Mouse (Mus musculus) lung, embryonic 16.5 days (tissue): ENCODE measurements around the gene Paox. TPM values are rescaled to one million over a fixed set of nuclear protein-coding genes. Genes with fewer than 3 reads are reported as not detected.

Experiments used
- ATAC-seq: fragments of 200-750 bp; cut with Nextera tagmentation; 2 replicates; pipeline ENCODE4 v1.8.0; 2017; ENCODE audit warnings: low read depth, mild to moderate bottlenecking, moderate library complexity
- H3K27ac ChIP-seq: fragments of 300-500 bp; sonication (generic); 2 replicates; pipeline ENCODE4 v1.5.1; 2014; ENCODE audit warnings: mild to moderate bottlenecking, control low read depth, low read length
- H3K27me3 ChIP-seq: fragments of 300-500 bp; sonication (generic); 2 replicates; pipeline ENCODE4 v1.6.1; 2014; ENCODE audit warnings: low read depth, low read length, mixed read lengths; ENCODE audit not compliant: control insufficient read depth, insufficient read depth
- H3K36me3 ChIP-seq: fragments of 300-500 bp; sonication (generic); 2 replicates; pipeline ENCODE4 v1.6.1; 2014; ENCODE audit warnings: low read length; ENCODE audit not compliant: control insufficient read depth, insufficient read depth
- H3K4me1 ChIP-seq: fragments of 300-500 bp; sonication (generic); replicated peaks from 2 replicates; pipeline ENCODE4 v1.6.1; 2014; ENCODE audit warnings: low read length, mixed read lengths; ENCODE audit not compliant: control insufficient read depth, insufficient read depth
- H3K4me2 ChIP-seq: fragments of 300-500 bp; sonication (generic); 2 replicates; pipeline ENCODE4 v1.6.1; 2014; ENCODE audit warnings: low read depth, low read length, control low read depth
- H3K4me3 ChIP-seq: fragments of 300-500 bp; sonication (generic); 2 replicates; pipeline ENCODE4 v1.5.1; 2014; ENCODE audit warnings: mild to moderate bottlenecking, low read length, control low read depth
- H3K9ac ChIP-seq: fragments of 300-500 bp; sonication (generic); 2 replicates; pipeline ENCODE4 v1.6.1; 2014; ENCODE audit warnings: low read length, control low read depth
- H3K9me3 ChIP-seq: fragments of 300-500 bp; sonication (generic); 2 replicates; pipeline ENCODE4 v1.6.1; 2016; ENCODE audit warnings: low read length; ENCODE audit not compliant: control insufficient read depth
- WGBS: fragments of 180-500 bp; shearing (Covaris S2); extraction: QIAGEN DNeasy Blood & Tissue Kit; methylation state at CpG from one replicate; pipeline ENCODE4 v1.1.7; 2014; 5-methylcytosine and 5-hydroxymethylcytosine counted together
- polyA plus RNA-seq: library from polyadenylated mRNA; unstranded; fragments of >200 nt; fragmentation: Nextera tagmentation; extraction: Ambion mirVana; gene quantifications from 2 replicates; pipeline ENCODE4 v1.2.1, GENCODE M21; 2015

Paox gene
- polyA plus RNA-seq, 1 experiment from 2014 or later = 21.3 TPM

DNA sequence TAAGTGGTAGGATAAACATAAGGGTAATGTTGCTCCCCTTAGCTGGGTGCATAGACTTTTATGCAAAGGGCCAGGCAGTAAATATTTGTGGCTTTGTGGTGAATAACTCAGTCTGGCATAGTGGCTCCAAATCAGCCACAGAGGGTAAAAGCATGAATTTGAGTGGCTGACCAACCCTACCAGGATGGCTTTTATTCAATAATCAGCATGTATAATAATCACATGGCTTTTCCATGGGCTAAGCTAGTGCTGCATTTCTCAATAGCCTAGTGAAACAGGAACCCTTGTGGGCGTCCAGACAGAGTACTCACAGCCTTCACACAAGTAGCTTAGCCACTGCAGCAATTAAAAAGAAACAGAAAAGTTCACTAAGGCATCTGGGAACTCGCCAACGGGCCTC is 3.7 kb upstream of the Paox start:
- Histone ChIP-seq H3K9me3 (no peaks in the 10 kb centered on the region), H3K27me3 (no peaks in the 10 kb centered on the region), H3K27ac (no peak overlapping the region), H3K36me3 (peaks cover 33% of the 10 kb centered on the region), H3K9ac (no peak overlapping the region), H3K4me2 (no peak overlapping the region), H3K4me1 (peaks cover 2% of the 10 kb centered on the region; the same call in 1 of the 2 replicates), H3K4me3 (no peak overlapping the region)
- ATAC-seq = no peak
- 63% methylated on average over 3 of the region's 3 CpGs for WGBS

DNA sequence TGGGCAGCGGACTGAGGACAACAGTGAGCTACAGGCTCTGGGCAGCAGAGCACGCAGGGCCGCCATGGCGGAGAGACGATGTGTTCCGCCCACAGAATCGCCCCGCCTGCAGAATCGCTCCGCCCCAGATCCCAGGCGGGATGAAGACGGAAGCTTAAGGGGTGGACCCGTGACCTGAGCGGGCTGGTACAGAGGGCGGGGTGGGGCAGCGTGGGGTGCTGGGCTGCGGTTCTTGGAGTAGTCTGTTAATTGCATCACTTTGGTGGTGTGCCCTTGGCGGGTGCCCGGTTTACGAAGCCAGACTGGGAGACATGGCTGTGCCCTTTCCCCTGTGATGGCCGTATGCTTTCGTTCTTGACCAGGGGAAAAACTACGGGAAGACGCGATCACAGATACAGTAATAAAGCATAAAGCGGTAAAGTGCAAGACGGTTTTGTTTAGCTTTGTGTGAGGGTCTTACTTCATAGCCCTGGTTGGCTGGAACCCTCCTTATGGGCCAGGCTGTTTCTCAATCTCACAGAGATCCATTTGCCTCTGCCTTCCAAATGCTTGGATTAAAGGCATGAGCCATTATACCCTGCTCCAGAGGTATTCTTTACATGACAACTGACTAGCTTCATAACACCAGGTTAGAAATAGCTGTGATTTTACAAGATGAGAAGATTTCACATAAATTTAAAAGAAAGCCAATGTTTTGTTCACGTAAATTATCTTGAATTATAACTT is 893 bp downstream of the Paox start, which contains the start of gene Echs1:
Gene Echs1, minus strand, starts transcription at position 148 of the 726 bp plus-strand sequence.
- Histone ChIP-seq H3K36me3 (peaks cover 7% of the 10 kb centered on the region), H3K4me3 (peak within 1 kb of the TSS; percentile 88)

DNA sequence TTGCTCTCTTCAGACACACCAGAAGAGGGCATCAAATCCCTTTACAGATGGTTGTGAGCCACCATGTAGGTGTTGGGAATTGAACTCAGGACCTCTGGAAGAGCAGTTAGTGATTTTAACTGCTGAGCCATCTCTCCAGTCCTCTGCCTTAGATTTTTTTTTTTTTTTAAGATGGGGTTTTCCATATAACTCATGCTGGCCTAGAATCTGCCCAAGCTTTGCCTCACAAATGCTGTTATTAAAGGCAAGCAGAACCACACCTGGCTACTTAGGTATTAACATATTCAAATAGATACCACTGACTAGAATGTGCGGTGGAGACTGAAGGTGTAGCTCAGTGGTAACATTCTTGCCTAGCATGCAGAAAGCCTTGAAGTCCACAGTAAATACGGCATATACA is 4.9 kb downstream of the Paox start:
- 88% methylated on average over 2 of the region's 2 CpGs for WGBS
- Histone ChIP-seq H3K4me2 (no peak overlapping the region), H3K9me3 (no peaks in the 10 kb centered on the region), H3K4me1 (peaks cover 3% of the 10 kb centered on the region; the same call in 1 of the 2 replicates), H3K27ac (no peak overlapping the region), H3K9ac (no peak overlapping the region), H3K4me3 (no peak overlapping the region), H3K27me3 (no peaks in the 10 kb centered on the region), H3K36me3 (no peaks in the 10 kb centered on the region)
- no peak for ATAC-seq

More for the DNA sequence above, 893 bp downstream of the Paox start, which contains the start of gene Echs1:
- H3K4me1 ChIP-seq = peaks cover 2% of the 10 kb centered on the region; the same call in 1 of the 2 replicates
- H3K27me3 ChIP-seq = no peaks in the 10 kb centered on the region
- H3K9ac ChIP-seq = peak within 1 kb of the TSS; percentile 92
- peak within 1 kb of the TSS; percentile 97 for H3K4me2 ChIP-seq
- WGBS = 3% methylated on average over 28 of the region's 28 CpGs
- peak; percentile 97 for ATAC-seq
- no peaks in the 10 kb centered on the region for H3K9me3 ChIP-seq
- peak within 1 kb of the TSS; percentile 94 for H3K27ac ChIP-seq

DNA sequence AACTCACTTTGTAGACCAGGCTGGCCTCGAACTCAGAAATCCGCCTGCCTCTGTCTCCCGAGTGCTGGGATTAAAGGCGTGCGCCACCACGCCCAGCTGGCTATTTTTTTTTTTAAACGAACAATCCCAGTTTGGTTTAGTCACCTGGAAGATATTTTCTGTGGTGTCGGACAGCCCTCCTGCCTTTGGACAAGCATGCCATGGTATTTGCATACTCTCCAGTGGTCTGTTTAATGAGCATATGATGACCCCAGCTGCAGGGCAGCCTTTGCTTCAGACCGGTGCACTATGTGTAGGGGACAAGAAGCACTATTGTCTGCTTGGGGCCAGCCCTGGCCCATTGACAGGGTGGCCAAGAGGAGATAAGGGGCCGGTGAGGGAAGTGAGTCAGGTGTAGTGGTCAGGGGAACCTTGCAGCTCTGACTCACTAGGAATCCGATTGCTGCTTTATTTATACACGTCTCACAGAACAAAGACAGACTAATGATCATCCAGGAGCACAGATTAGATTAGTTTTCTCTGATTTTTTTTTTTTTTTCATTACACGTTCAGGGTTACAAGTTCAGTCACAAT is 5.8 kb downstream of the Paox start:
- WGBS = 49% methylated on average over 12 of the region's 13 CpGs
- H3K4me1 ChIP-seq = peaks cover 5% of the 10 kb centered on the region; the same call in 1 of the 2 replicates
- H3K4me3 ChIP-seq = no peak overlapping the region
- no peaks in the 10 kb centered on the region for H3K9me3 ChIP-seq
- ATAC-seq = no peak
- no peak overlapping the region for H3K4me2 ChIP-seq
- H3K9ac ChIP-seq = no peak overlapping the region
- no peaks in the 10 kb centered on the region for H3K27me3 ChIP-seq
- no peak overlapping the region for H3K27ac ChIP-seq
- no peaks in the 10 kb centered on the region for H3K36me3 ChIP-seq

DNA sequence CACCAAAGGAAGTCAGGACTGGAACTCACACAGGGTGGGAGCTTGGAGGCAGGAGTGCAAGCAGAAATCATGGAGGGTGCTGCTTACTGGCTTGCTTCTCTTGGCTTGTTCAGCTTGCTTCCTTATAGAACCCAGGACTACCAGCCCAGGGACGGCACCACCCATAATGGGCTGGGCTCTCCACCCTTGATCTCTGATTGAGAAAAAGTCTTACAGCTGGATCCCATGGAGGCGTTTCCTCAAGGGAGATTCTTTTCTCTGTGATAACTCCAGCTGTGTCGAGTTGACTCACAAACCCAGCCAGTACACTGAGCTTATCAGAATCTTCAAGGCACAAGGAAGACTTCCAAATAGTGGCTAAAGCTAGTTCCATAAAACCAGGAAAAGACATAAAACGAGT is 7.2 kb downstream of the Paox start:
- H3K9me3 ChIP-seq = no peaks in the 10 kb centered on the region
- H3K27ac ChIP-seq = no peak overlapping the region
- H3K4me1 ChIP-seq = peaks cover 11% of the 10 kb centered on the region
- no peak for ATAC-seq
- H3K9ac ChIP-seq = no peak overlapping the region
- no peak overlapping the region for H3K4me3 ChIP-seq
- 24% methylated on average over 4 of the region's 4 CpGs for WGBS
- H3K36me3 ChIP-seq = no peaks in the 10 kb centered on the region
- H3K4me2 ChIP-seq = no peak overlapping the region
- no peaks in the 10 kb centered on the region for H3K27me3 ChIP-seq

DNA sequence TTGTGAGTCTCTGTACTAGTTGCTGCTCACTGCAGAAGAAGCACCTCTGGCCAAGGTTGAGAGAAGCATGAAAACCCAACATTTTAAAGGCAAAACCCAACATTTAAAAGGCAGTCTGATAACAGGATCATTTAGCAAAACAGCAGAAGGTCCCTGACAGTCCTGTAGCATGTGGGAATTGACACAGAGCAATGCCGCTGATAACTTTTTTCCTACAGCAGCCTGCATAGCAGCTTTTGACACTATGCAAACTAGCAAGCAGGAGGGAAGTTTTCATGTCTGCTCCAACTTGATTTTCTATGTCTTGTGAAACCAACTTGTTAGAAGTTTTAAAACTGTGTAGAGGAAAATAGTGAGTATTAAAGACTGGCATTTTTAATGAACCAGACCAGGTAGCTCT is 8.8 kb downstream of the Paox start:
- ATAC-seq = no peak
- Histone ChIP-seq H3K27ac (no peak overlapping the region), H3K4me3 (no peak overlapping the region), H3K4me1 (peaks cover 11% of the 10 kb centered on the region), H3K9ac (no peak overlapping the region), H3K4me2 (no peak overlapping the region), H3K27me3 (no peaks in the 10 kb centered on the region), H3K9me3 (no peaks in the 10 kb centered on the region), H3K36me3 (no peaks in the 10 kb centered on the region)
- WGBS = 95% methylated on average over 1 of the region's 1 CpGs

DNA sequence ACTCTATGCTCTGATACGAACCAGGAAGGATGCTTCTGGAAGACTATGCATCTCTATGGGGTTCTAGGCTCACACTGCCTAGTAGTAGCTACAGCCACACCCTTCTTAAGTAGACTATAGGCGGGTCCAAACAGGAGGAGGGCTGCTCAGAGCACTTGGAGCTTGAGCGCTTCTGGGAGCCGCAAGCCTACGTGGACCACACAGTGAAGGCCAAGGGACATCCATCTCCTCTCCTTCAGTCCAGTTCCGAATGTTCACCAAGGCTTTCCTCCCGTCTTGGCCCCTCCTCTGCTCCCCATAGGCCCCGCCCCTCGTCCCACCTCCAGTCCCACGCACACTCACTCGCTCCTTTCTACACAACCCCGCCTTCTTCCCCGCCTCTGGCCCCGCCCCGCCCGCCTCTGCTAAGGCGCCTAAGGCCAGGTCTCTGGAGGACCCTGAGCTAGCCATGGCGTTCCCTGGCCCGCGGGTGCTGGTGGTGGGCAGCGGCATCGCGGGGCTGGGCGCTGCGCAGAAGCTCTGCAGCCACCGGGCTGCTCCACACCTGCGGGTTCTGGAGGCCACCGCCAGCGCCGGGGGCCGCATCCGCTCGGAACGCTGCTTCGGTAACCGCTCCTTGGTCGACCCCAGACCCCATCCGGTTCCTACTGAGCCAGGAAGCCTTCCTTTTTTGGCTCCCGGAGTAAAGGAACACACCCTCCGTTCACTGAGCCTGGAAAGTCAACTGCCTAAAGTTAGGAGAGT is 9.9 kb downstream of the Paox start:
- peak overlapping the region; percentile 97 for H3K9ac ChIP-seq
- no peaks in the 10 kb centered on the region for H3K27me3 ChIP-seq
- peak overlapping the region; percentile 81 for H3K27ac ChIP-seq
- peak overlapping the region; percentile 90 for H3K4me3 ChIP-seq
- peak; percentile 99 for ATAC-seq
- H3K4me1 ChIP-seq = peaks cover 11% of the 10 kb centered on the region
- WGBS = 1% methylated on average over 35 of the region's 40 CpGs
- H3K9me3 ChIP-seq = no peaks in the 10 kb centered on the region
- peak overlapping the region; percentile 89 for H3K4me2 ChIP-seq
- peaks cover 6% of the 10 kb centered on the region for H3K36me3 ChIP-seq

DNA sequence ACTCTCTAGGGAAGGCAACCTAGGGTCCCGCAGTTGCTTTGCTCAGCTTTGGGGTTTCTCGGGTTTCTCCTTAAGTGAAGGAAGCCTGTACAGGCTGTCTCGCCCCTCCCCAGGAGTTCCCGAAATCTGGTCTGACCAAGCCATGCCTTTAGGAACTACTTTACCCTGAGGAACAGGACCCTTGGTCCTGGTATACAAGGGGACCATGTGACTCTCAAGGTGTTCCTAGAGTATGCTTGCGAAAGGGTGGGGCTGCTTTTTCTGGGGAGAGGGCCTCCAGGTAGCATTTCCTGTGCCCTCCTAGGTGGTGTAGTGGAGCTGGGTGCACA is 10.4 kb downstream of the Paox start:
- 4% methylated on average over 5 of the region's 5 CpGs for WGBS
- Histone ChIP-seq H3K4me2 (peak overlapping the region; percentile 89), H3K36me3 (peaks cover 8% of the 10 kb centered on the region), H3K27me3 (no peaks in the 10 kb centered on the region), H3K4me1 (peaks cover 11% of the 10 kb centered on the region), H3K27ac (peak overlapping the region; percentile 81; the same call in 1 of the 2 replicates), H3K9me3 (no peaks in the 10 kb centered on the region), H3K4me3 (peak overlapping the region; percentile 90), H3K9ac (peak overlapping the region; percentile 97)
- no peak; the same call in 1 of the 2 replicates for ATAC-seq

DNA sequence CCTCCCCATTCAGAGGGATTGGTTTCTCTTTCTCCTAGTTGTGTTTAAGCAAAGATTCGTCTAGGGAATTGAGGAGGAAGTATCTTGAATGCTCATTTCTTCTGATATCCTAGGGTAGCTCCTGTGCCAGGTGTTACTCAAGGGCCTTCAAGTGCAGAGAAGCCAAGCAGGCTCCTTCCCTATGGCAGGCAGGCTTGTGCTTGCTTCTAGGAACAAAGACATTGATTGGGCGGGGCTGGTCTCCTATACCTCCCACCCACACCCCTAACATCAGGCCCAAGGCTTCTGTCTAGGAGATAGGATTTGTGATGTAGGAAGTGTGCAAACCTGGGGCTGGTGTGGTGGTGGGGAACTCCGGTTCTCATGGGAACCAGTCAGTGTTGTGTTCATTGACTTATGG is 11.3 kb downstream of the Paox start:
- H3K4me3 ChIP-seq = 0 out of 2 replicates have a peak overlapping the region, but pooled peaks have one; percentile 6
- H3K36me3 ChIP-seq = peaks cover 8% of the 10 kb centered on the region
- 82% methylated on average over 3 of the region's 3 CpGs for WGBS
- no peak overlapping the region for H3K27ac ChIP-seq
- no peaks in the 10 kb centered on the region for H3K27me3 ChIP-seq
- H3K4me1 ChIP-seq = peaks cover 11% of the 10 kb centered on the region
- ATAC-seq = no peak
- no peaks in the 10 kb centered on the region for H3K9me3 ChIP-seq
- peak overlapping the region; percentile 25; the same call in 1 of the 2 replicates for H3K4me2 ChIP-seq
- peak overlapping the region; percentile 32 for H3K9ac ChIP-seq
